Mouse (Mus musculus): ENCODE results near the gene Pitpnm2. TPM values are rescaled to one million over a fixed set of nuclear protein-coding genes. Genes with fewer than 3 reads are reported as not detected.

Pitpnm2 gene
- total and polyA plus RNA-seq, 3 experiments, result 37.7 to 40.1 (median 40.1) TPM

GRCm38 (mm10) chr5:124266821-124267220, 17.3 kb upstream of the Pitpnm2 start:
- TF ChIP-seq CTCF (IDR thresholded peaks at IDR 0.05) (no peak), POLR2A (IDR thresholded peaks at IDR 0.05; ENCODE audit: insufficient read depth, low read depth, low read length) (no peak), EP300 (IDR thresholded peaks at IDR 0.05; ENCODE audit: insufficient read depth, low read depth, low read length) (no peak)
- no peaks in the 10 kb centered on the region for H3K36me3 ChIP-seq (ENCODE audit: control insufficient read depth, insufficient read depth, low read length)
- peaks cover 4% of the 10 kb centered on the region for H3K4me1 ChIP-seq (ENCODE audit: control insufficient read depth, insufficient read depth, low read length)
- no peak for DNase-seq
- no peaks in the 10 kb centered on the region for H3K27me3 ChIP-seq (ENCODE audit: control insufficient read depth, insufficient read depth, low read length)
- H3K79me2 ChIP-seq (replicated peaks; ENCODE audit: control insufficient read depth, insufficient read depth, low read length), result no peaks in the 10 kb centered on the region
- intact Hi-C loops (cut with DNase I), result loop anchor here (10.0 kb wide), 1 partner anchor 322 kb away; no protein-coding TSS in a partner anchor
- H3K27ac ChIP-seq, result no peak overlapping the region
- H3K9ac ChIP-seq (ENCODE audit: low read depth, low read length), result no peak overlapping the region
- no peak overlapping the region for H3K4me3 ChIP-seq
- 31% methylated on average over 6 of the region's 6 CpGs for WGBS

GRCm38 (mm10) chr5:124263246-124263645, 13.7 kb upstream of the Pitpnm2 start:
- no peaks in the 10 kb centered on the region for H3K36me3 ChIP-seq (ENCODE audit: control insufficient read depth, insufficient read depth, low read length)
- 68% methylated on average over 4 of the region's 4 CpGs for whole genome bisulfite sequencing
- no peak for DNase-seq
- H3K27me3 ChIP-seq (ENCODE audit: control insufficient read depth, insufficient read depth, low read length), result no peaks in the 10 kb centered on the region
- no peak overlapping the region for H3K27ac ChIP-seq
- H3K9ac ChIP-seq (ENCODE audit: low read depth, low read length), result no peak overlapping the region
- H3K4me1 ChIP-seq (ENCODE audit: control insufficient read depth, insufficient read depth, low read length), result peaks cover 4% of the 10 kb centered on the region
- no peak overlapping the region for H3K4me3 ChIP-seq
- no peak for TF ChIP-seq POLR2A (IDR thresholded peaks at IDR 0.05; ENCODE audit: insufficient read depth, low read depth, low read length)
- TF ChIP-seq CTCF (IDR thresholded peaks at IDR 0.05), result no peak
- TF ChIP-seq EP300 (IDR thresholded peaks at IDR 0.05; ENCODE audit: insufficient read depth, low read depth, low read length), result no peak
- intact Hi-C loops (cut with DNase I), result loop anchor here (10.0 kb wide), 1 partner anchor 318 kb away; no protein-coding TSS in a partner anchor
- H3K79me2 ChIP-seq (replicated peaks; ENCODE audit: control insufficient read depth, insufficient read depth, low read length), result no peaks in the 10 kb centered on the region

- intact Hi-C loops (cut with DNase I), result loop anchor here (10.0 kb wide), 1 partner anchor 317 kb away; no protein-coding TSS in a partner anchor
These were observed 12.5 kb upstream of the Pitpnm2 start for GRCm38 (mm10) chr5:124262090-124262489.

GRCm38 (mm10) chr5:124259133-124259532, 9.6 kb upstream of the Pitpnm2 start:
- no peak overlapping the region for H3K27ac ChIP-seq
- no peak overlapping the region for H3K4me3 ChIP-seq
- no peaks in the 10 kb centered on the region for H3K36me3 ChIP-seq (ENCODE audit: control insufficient read depth, insufficient read depth, low read length)
- no peaks in the 10 kb centered on the region for H3K27me3 ChIP-seq (ENCODE audit: control insufficient read depth, insufficient read depth, low read length)
- 55% methylated on average over 2 of the region's 2 CpGs for WGBS
- no peaks in the 10 kb centered on the region for H3K4me1 ChIP-seq (ENCODE audit: control insufficient read depth, insufficient read depth, low read length)
- DNase-seq, result no peak
- intact Hi-C loops (cut with DNase I), result loop anchor here (2.0 kb wide), 1 partner anchor 96 kb away; no protein-coding TSS in a partner anchor
- no peak overlapping the region for H3K9ac ChIP-seq (ENCODE audit: low read depth, low read length)
- H3K79me2 ChIP-seq (replicated peaks; ENCODE audit: control insufficient read depth, insufficient read depth, low read length), result no peaks in the 10 kb centered on the region
- TF ChIP-seq POLR2A (IDR thresholded peaks at IDR 0.05; ENCODE audit: insufficient read depth, low read depth, low read length), result no peak
- TF ChIP-seq CTCF (IDR thresholded peaks at IDR 0.05), result peak; percentile 73

More at GRCm38 (mm10) chr5:124262090-124262489, 12.5 kb upstream of the Pitpnm2 start:
- 88% methylated on average over 4 of the region's 4 CpGs for WGBS
- Histone ChIP-seq H3K79me2 (replicated peaks; ENCODE audit: control insufficient read depth, insufficient read depth, low read length) (no peaks in the 10 kb centered on the region), H3K27ac (no peak overlapping the region), H3K27me3 (ENCODE audit: control insufficient read depth, insufficient read depth, low read length) (no peaks in the 10 kb centered on the region), H3K4me3 (no peak overlapping the region), H3K9ac (ENCODE audit: low read depth, low read length) (no peak overlapping the region), H3K4me1 (ENCODE audit: control insufficient read depth, insufficient read depth, low read length) (peaks cover 4% of the 10 kb centered on the region), H3K36me3 (ENCODE audit: control insufficient read depth, insufficient read depth, low read length) (no peaks in the 10 kb centered on the region)
- TF ChIP-seq POLR2A (IDR thresholded peaks at IDR 0.05; ENCODE audit: insufficient read depth, low read depth, low read length) (no peak), EP300 (IDR thresholded peaks at IDR 0.05; ENCODE audit: insufficient read depth, low read depth, low read length) (no peak), CTCF (IDR thresholded peaks at IDR 0.05) (no peak)
- no peak for DNase-seq

- intact Hi-C loops (cut with DNase I), result loop anchor here (2.0 kb wide), 1 partner anchor 95 kb away; no protein-coding TSS in a partner anchor
- no peak for TF ChIP-seq EP300 (IDR thresholded peaks at IDR 0.05; ENCODE audit: insufficient read depth, low read depth, low read length)
- no peak for TF ChIP-seq CTCF (IDR thresholded peaks at IDR 0.05)
- no peak for TF ChIP-seq POLR2A (IDR thresholded peaks at IDR 0.05; ENCODE audit: insufficient read depth, low read depth, low read length)
These were observed 8.5 kb upstream of the Pitpnm2 start for GRCm38 (mm10) chr5:124258026-124258425.

GRCm38 (mm10) chr5:124255141-124255540, 5.6 kb upstream of the Pitpnm2 start:
- Histone ChIP-seq H3K36me3 (ENCODE audit: control insufficient read depth, insufficient read depth, low read length) (no peaks in the 10 kb centered on the region), H3K4me1 (ENCODE audit: control insufficient read depth, insufficient read depth, low read length) (peaks cover 2% of the 10 kb centered on the region; the same call in 1 of the 2 replicates)
- WGBS, result 94% methylated on average over 7 of the region's 7 CpGs

More at GRCm38 (mm10) chr5:124258026-124258425, 8.5 kb upstream of the Pitpnm2 start:
- no peak for DNase-seq
- whole genome bisulfite sequencing, result 100% methylated on average over 1 of the region's 1 CpGs
- H3K4me3 ChIP-seq, result no peak overlapping the region
- H3K36me3 ChIP-seq (ENCODE audit: control insufficient read depth, insufficient read depth, low read length), result no peaks in the 10 kb centered on the region
- H3K4me1 ChIP-seq (ENCODE audit: control insufficient read depth, insufficient read depth, low read length), result no peaks in the 10 kb centered on the region
- no peaks in the 10 kb centered on the region for H3K79me2 ChIP-seq (replicated peaks; ENCODE audit: control insufficient read depth, insufficient read depth, low read length)
- no peaks in the 10 kb centered on the region for H3K27me3 ChIP-seq (ENCODE audit: control insufficient read depth, insufficient read depth, low read length)
- no peak overlapping the region for H3K9ac ChIP-seq (ENCODE audit: low read depth, low read length)
- no peak overlapping the region for H3K27ac ChIP-seq

More at GRCm38 (mm10) chr5:124255141-124255540, 5.6 kb upstream of the Pitpnm2 start:
- Histone ChIP-seq H3K79me2 (replicated peaks; ENCODE audit: control insufficient read depth, insufficient read depth, low read length) (no peaks in the 10 kb centered on the region), H3K4me3 (no peak overlapping the region), H3K27ac (no peak overlapping the region), H3K27me3 (ENCODE audit: control insufficient read depth, insufficient read depth, low read length) (no peaks in the 10 kb centered on the region), H3K9ac (ENCODE audit: low read depth, low read length) (no peak overlapping the region)
- intact Hi-C loops (cut with DNase I), result no loop called here
- DNase-seq, result no peak
- TF ChIP-seq POLR2A (IDR thresholded peaks at IDR 0.05; ENCODE audit: insufficient read depth, low read depth, low read length) (no peak), EP300 (IDR thresholded peaks at IDR 0.05; ENCODE audit: insufficient read depth, low read depth, low read length) (no peak), CTCF (IDR thresholded peaks at IDR 0.05) (no peak)
